Mouse (Mus musculus): ENCODE results near the gene Ric8b.

Gene Ric8b

GRCm38 (mm10) chr10:85052451-85052850 lies 135.0 kb downstream of the Ric8b start:
- in situ Hi-C loops (cut with MboI, MseI) = no loop called here

GRCm38 (mm10) chr10:85054876-85055275 lies 137.5 kb downstream of the Ric8b start:
- in situ Hi-C loops (cut with MboI, MseI) = no loop called here

Measured in T-helper 2 cell (primary cell).